Mouse (Mus musculus) megakaryocyte progenitor cell, adult 5-6 weeks (primary cell): Measurements from ENCODE around the gene Fat1. TPM values are rescaled to one million over a fixed set of nuclear protein-coding genes. Genes with fewer than 3 reads are reported as not detected.
A peak's percentile ranks its signal among the peaks of the same experiment; 100 is the strongest.
"Not testable (repeated sequence)": the region's sequence is repeated elsewhere in the genome, so short reads cannot be mapped to it uniquely, and the experiment has no call there.

Source experiments
- ATAC-seq: replicated peaks from 2 replicates; pipeline ENCODE4 v1.8.0; 2016; ENCODE audit warnings: mild to moderate bottlenecking, moderate TSS enrichment, inconsistent platforms; ENCODE audit not compliant: poor library complexity
- total RNA-seq, 2 experiments: library from RNA; stranded (forward) in 1 of 2; stranded (reverse) in 1 of 2; fragments of 157-497, 149-512 nt in 1 of 2; fragments of 200-1000 nt in 1 of 2; gene quantifications; 2 replicates each; pipeline versions ENCODE4 v1.2.3 to v1.2.4; 2015 to 2017

The Fat1 gene
- total RNA-seq, 2 experiments from 2014 or later: not detected

DNA sequence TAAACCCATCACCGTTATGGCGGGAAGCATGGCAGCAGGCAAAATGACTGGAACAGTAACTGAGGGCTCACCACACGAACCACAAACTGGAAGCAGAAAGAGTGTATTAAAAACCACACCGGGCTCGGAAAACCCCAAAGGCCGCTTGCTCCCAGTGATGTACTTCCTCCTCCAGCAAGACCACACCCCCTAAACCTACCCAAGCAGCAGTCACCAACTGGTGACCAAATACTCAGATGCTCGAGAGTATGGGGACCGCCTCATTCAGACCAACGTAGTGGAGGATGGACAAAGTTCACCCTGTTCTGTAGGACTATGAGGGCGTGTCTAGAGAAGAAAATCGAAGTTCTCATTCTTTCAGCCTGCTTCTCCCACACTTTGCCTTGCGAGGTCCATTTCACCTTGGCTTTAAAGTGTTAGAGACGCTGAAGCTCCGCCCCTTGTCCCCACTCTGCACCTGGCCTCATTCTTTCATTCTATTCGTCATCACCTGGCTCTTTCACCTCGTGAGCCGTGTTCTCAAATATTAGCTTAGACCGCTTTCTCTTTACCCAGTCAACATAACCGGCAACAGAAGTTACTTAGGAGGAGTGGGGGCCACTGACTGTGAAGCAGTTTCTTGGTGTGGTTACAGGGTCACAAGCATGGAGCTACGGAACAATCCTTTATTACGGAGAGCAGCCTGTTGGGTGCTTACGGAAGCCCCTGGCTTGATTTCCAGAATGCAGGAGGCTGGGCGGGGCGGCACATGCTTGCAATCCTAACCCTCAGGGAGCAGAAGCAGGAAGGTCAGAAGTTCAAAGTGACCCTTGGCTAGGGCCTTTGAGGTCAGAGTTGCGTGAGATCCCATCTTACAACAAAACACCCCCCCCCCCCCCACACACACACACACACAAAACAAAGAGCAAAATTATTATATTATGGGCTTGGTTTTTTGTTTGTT, 128.0 kb downstream of the Fat1 start:
- ATAC-seq: peak; percentile 84

GRCm38 (mm10) chr8:45064197-45064869, 129.1 kb downstream of the Fat1 start:
- ATAC-seq: no peak

- not testable (repeated sequence) for ATAC-seq
Measured at GRCm38 (mm10) chr8:45065391-45065790, 130.1 kb downstream of the Fat1 start.

DNA sequence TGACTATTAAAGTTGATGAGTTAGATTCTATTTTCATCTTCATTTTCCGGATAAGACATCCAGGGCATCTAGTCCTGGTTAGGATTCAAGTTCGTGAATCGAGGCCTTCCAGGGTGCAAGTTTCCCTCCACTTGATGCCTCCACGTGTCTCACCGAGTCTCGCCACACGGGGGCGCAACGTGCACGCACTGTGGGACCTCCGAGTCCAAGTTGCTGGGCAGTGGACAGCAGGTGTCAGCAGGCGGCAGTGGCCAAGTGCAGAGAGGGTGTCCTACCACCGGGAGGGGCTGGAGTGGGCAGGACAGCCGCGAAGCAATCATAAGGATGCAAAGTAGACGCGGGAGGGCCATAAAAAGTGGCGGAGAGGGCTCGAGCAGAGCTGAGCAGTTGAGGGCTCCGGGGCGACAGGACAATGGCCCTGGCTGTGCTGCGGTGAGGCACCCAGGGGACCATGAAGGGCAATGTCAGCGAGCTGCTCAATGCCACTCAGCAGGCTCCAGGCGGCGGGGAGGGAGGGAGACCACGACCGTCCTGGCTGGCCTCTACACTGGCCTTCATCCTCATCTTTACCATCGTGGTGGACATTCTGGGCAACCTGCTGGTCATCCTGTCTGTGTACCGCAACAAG, 133.6 kb downstream of the Fat1 start, which contains the start of gene Mtnr1a:
Mtnr1a (plus strand) TSS at position 379 of the 628 bp plus-strand sequence.
- peak; percentile 90 for ATAC-seq

DNA sequence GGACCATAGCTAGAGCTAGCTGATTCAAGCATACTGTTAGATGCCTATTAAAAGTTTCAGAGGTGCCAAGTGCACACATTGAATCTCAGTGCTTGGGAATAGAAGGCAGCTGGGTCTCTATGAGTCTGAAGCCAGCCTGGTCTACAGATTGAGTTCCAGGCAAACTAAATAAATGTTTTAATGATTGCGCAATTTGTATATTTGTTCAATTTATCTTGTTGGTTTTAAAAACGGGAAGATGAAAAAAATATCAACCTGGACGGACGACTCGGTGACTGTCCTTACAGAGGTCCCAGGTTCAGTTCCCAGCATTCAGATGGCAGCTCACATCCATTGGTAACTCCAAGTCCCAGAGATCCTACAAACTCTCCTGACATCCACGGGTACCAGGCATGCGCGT, 135.7 kb downstream of the Fat1 start:
- ATAC-seq: no peak

DNA sequence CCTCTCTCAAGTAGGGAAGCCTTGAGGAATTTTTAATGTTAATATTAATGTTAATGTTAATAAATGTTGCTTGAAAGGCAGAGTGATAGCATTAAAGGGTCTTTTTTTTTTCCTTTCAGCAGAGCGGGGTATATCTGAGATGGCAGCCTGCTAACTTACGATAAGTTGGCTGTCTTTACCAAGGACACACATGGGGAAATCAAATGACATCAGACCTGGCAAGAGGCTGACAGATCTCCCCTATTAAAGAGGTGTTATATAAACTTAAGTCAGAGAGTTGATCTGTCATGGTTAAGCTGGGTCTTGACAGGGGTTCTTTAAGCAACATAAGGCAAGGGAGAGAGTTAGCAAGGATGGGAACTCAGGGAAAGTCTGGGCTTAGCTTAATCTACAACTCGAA, 145.6 kb downstream of the Fat1 start:
- no peak for ATAC-seq

DNA sequence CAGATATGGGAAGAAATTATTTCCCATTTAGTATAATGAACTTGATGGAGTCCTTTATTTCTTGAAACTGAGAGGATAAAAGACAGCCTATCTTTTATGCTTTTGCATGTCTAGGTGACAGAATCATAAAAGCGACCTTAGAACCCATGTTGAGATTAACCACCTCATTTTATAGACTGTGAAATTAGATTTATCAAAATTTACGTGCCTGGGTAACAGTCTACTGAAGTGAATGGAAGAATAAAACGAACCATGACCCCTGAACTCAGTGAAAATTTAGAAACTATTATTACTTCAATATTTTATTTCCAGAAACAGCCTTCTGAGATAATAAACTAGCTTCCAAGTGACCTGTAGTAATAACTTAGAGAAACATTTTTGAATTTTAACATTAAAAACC, 158.4 kb downstream of the Fat1 start:
- no peak for ATAC-seq

Other genes with a start within 250 kb of the Fat1 start
- not detected in 2 replicates for gene Mtnr1a, start 133.7 kb downstream of the Fat1 start, total RNA-seq (2015)
- not detected in 2 replicates for gene Mtnr1a, start 133.7 kb downstream of the Fat1 start, total RNA-seq (2017)